Mouse (Mus musculus): ENCODE measurements around the gene Arpc1b. TPM values are rescaled to one million over a fixed set of nuclear protein-coding genes. Genes with fewer than 3 reads are reported as not detected.
"Not testable (repeated sequence)": the region's sequence is repeated elsewhere in the genome, so short reads cannot be mapped to it uniquely, and the experiment has no call there.

Gene Arpc1b
- polyA plus RNA-seq, 1 experiment: 77.2 TPM

DNA sequence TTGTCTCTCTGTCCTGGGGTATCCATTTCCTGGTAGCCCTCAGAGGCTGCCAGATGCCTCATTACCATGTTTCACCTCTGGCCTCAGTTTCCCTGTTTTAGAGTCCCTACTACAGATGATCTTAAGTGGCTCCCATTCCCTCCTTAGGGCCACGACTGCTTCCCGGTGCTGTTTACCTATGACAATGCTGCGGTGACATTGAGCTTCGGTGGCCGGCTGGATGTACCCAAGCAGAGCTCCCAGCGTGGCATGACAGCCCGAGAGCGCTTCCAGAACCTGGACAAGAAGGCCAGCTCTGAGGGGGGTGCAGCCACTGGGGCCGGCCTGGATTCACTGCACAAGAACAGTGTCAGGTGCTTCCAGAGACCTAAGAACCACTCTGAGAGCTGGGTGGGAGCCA, 12.6 kb downstream of the Arpc1b start:
- no peak overlapping the region for H3K27ac ChIP-seq (replicated peaks; ENCODE audit: low read depth, low read length)
- H3K4me3 ChIP-seq (ENCODE audit: insufficient read depth, low read depth, low read length): no peak overlapping the region
- H3K4me1 ChIP-seq (ENCODE audit: control insufficient read depth, insufficient read depth, insufficient read length, low read length): no peaks in the 10 kb centered on the region; the same call in 1 of the 2 replicates

DNA sequence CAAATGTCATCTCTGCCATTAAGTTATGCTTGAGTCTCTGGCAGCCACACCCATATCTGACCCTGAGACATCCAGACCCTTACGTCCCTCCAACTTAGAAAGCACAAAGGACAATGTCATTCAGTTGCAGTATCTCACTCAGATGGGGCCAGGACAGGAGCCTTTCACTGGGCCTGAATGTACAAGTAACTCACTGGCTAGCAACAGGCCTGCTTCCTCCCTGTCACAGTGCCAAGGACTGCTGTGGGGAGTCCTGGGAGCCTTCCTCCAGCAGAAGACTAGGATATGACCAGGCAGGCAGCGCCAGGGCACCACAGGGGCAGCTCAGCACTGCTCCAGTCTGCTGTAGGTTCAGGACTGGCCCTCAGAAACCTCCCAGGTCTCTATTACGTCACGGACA, 15.1 kb downstream of the Arpc1b start:
- H3K4me3 ChIP-seq (ENCODE audit: insufficient read depth, low read depth, low read length): no peak overlapping the region
- H3K4me1 ChIP-seq (ENCODE audit: control insufficient read depth, insufficient read depth, insufficient read length, low read length): no peaks in the 10 kb centered on the region; the same call in 1 of the 2 replicates
- H3K27ac ChIP-seq (replicated peaks; ENCODE audit: low read depth, low read length): no peak overlapping the region

DNA sequence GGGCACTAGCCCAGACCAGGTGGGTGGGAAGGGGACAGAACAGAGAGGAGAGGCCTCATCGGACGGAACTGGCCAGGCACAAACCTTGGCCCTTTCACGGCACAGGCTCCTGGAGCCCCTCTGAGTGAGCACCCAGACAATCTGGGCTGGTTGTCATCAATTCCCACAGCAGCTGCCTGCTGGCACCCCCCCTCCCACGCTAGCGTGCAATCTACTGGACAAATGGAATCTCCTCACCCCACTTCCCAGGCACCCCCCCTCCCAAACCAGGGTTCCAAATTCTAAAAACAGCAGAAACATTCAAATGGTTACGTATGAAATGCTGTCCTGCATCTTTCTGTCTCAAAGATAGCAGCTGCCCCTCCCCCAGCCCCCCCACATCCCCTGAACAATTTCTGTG, 15.8 kb downstream of the Arpc1b start:
- H3K27ac ChIP-seq (replicated peaks; ENCODE audit: low read depth, low read length); H3K4me1 ChIP-seq (ENCODE audit: control insufficient read depth, insufficient read depth, insufficient read length, low read length); H3K4me3 ChIP-seq (ENCODE audit: insufficient read depth, low read depth, low read length): not testable (repeated sequence)

DNA sequence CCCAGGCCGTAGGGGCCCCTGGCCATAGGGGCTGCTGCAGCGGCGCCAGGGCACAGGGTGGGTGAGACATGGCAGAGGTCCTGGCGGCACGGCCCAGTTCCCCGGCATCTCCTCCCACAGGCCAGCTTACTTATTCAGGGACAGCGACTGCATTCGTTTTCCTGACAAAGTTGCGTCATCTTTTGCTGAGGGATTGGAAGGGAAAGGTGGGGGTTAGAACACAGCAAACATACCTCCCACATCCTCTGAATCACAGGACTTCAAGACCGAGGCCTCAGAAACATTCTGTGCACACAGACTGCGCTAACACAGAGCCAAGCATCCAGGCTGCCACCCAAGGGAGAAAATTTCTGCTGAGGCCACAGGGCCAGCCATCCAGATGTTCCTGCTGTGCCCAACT, 16.2 kb downstream of the Arpc1b start:
- Histone ChIP-seq H3K4me1 (ENCODE audit: control insufficient read depth, insufficient read depth, insufficient read length, low read length) (no peaks in the 10 kb centered on the region), H3K4me3 (ENCODE audit: insufficient read depth, low read depth, low read length) (no peak overlapping the region), H3K27ac (replicated peaks; ENCODE audit: low read depth, low read length) (no peak overlapping the region)

GRCm38 (mm10) chr5:145130995-145131394, 17.0 kb downstream of the Arpc1b start:
- no peak overlapping the region for H3K27ac ChIP-seq (replicated peaks; ENCODE audit: low read depth, low read length)
- no peak overlapping the region for H3K4me3 ChIP-seq (ENCODE audit: insufficient read depth, low read depth, low read length)
- no peaks in the 10 kb centered on the region for H3K4me1 ChIP-seq (ENCODE audit: control insufficient read depth, insufficient read depth, insufficient read length, low read length)

GRCm38 (mm10) chr5:145133275-145133674, 19.3 kb downstream of the Arpc1b start:
- not testable (repeated sequence) for H3K4me1 ChIP-seq (ENCODE audit: control insufficient read depth, insufficient read depth, insufficient read length, low read length)

DNA sequence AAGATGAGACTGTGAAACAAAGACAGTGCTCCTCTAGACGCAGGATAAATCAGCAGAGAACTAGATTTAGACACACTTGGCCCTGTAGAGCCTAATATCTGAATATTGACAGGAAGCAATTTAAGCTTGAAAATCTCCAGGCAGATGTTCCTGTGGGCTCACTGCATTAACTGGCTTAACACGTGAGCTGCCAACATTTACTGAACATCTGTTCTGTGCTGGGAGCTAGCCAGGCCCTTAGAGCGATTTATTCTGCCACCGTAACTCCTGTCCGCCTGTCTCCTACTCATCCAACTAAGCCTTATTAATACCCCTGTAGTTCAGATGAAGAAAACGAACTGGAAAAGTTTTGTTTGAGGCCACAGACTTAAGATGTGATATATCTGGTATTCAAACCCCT, 24.8 kb downstream of the Arpc1b start:
- no peak overlapping the region for H3K27ac ChIP-seq (replicated peaks; ENCODE audit: low read depth, low read length)
- H3K4me1 ChIP-seq (ENCODE audit: control insufficient read depth, insufficient read depth, insufficient read length, low read length): peaks cover 4% of the 10 kb centered on the region
- peak overlapping the region; percentile 95 for H3K4me3 ChIP-seq (ENCODE audit: insufficient read depth, low read depth, low read length)

More at GRCm38 (mm10) chr5:145133275-145133674, 19.3 kb downstream of the Arpc1b start:
- not testable (repeated sequence) for H3K4me3 ChIP-seq (ENCODE audit: insufficient read depth, low read depth, low read length); H3K27ac ChIP-seq (replicated peaks; ENCODE audit: low read depth, low read length)

- peaks cover 4% of the 10 kb centered on the region for H3K4me1 ChIP-seq (ENCODE audit: control insufficient read depth, insufficient read depth, insufficient read length, low read length)
- peak within 1 kb of the TSS; percentile 95 for H3K4me3 ChIP-seq (ENCODE audit: insufficient read depth, low read depth, low read length)
- peak within 1 kb of the TSS; percentile 96 for H3K27ac ChIP-seq (replicated peaks; ENCODE audit: low read depth, low read length)
Observed at GRCm38 (mm10) chr5:145139571-145140519, 25.8 kb downstream of the Arpc1b start, which contains the start of the genes Pdap1 and Bud31. TSS of gene Pdap1 (minus strand) at chr5:145140238. TSS of gene Bud31 (plus strand) at chr5:145140362.

- Histone ChIP-seq H3K4me3 (ENCODE audit: insufficient read depth, low read depth, low read length) (peak overlapping the region; percentile 80), H3K27ac (replicated peaks; ENCODE audit: low read depth, low read length) (peak overlapping the region; percentile 87), H3K4me1 (ENCODE audit: control insufficient read depth, insufficient read depth, insufficient read length, low read length) (peaks cover 4% of the 10 kb centered on the region)
Observed at GRCm38 (mm10) chr5:145140611-145141010, 26.6 kb downstream of the Arpc1b start.

DNA sequence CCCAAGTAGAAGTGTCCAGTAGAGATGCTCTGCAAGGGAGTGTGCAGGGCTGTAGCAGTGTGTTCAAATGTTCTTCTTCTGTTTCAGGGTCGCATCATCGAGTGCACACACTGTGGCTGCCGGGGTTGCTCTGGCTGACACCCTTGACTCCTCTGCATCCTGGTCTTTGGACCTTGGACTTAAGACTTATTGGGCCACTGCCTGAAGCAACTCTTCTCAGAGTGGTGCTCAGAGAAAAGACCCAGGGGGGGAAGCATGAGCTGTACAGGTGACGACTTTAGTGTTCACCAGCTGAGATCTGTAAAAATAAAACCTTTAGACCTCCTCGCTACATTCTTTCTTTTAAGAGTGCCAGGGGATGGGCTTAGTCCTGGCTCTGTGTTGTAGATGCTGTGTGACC, 33.7 kb downstream of the Arpc1b start:
- H3K4me3 ChIP-seq (ENCODE audit: insufficient read depth, low read depth, low read length): no peak overlapping the region
- no peaks in the 10 kb centered on the region for H3K4me1 ChIP-seq (ENCODE audit: control insufficient read depth, insufficient read depth, insufficient read length, low read length)
- no peak overlapping the region for H3K27ac ChIP-seq (replicated peaks; ENCODE audit: low read depth, low read length)

- no peak overlapping the region for H3K4me3 ChIP-seq (ENCODE audit: insufficient read depth, low read depth, low read length)
- no peak overlapping the region for H3K27ac ChIP-seq (replicated peaks; ENCODE audit: low read depth, low read length)
- no peaks in the 10 kb centered on the region for H3K4me1 ChIP-seq (ENCODE audit: control insufficient read depth, insufficient read depth, insufficient read length, low read length)
Observed at GRCm38 (mm10) chr5:145149294-145149693, 35.3 kb downstream of the Arpc1b start.

DNA sequence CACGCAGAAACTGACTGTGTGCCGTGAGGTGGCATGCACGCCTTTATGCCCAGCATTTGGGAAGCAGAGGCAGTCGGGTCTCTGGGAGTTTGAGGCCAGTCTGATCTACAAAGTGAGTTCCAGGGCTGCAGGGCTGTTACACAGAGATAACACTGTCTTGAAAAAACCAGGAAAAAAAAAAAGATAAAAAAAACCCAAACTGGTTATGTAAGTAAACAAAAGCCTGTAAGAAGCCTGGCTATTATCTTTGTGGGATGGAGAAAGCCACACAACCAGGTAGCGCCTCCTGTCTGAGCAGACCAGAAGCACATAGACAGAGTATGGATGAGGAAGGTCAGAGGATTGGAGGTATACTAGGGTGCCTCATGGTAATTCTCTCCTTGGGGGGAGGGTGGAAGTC, 38.7 kb downstream of the Arpc1b start:
- no peaks in the 10 kb centered on the region for H3K4me1 ChIP-seq (ENCODE audit: control insufficient read depth, insufficient read depth, insufficient read length, low read length)
- no peak overlapping the region for H3K4me3 ChIP-seq (ENCODE audit: insufficient read depth, low read depth, low read length)
- no peak overlapping the region for H3K27ac ChIP-seq (replicated peaks; ENCODE audit: low read depth, low read length)

DNA sequence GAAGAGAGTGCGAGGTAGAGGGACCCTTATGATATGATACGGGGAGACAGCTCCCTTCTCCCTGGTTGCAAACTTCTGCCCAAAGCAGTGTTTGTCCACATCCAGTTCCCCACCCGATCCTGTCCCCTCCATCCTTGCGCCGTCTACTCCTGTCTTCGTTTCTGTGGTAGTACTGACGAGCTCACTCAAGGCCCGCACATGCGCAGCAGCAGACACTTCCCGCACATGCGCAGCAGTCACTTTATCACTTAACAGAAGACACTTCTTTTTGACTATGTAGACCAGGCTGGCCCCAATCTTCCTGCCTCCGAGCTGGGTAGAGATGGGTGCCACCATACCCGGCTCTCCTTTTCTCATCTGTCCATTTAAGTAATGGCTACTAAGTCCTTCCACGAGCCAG, 47.3 kb downstream of the Arpc1b start:
- no peak overlapping the region for H3K27ac ChIP-seq (replicated peaks; ENCODE audit: low read depth, low read length)
- H3K4me1 ChIP-seq (ENCODE audit: control insufficient read depth, insufficient read depth, insufficient read length, low read length): peaks cover 7% of the 10 kb centered on the region
- H3K4me3 ChIP-seq (ENCODE audit: insufficient read depth, low read depth, low read length): no peak overlapping the region

- Histone ChIP-seq H3K4me3 (ENCODE audit: insufficient read depth, low read depth, low read length) (peak overlapping the region; percentile 45), H3K4me1 (ENCODE audit: control insufficient read depth, insufficient read depth, insufficient read length, low read length) (peaks cover 7% of the 10 kb centered on the region), H3K27ac (replicated peaks; ENCODE audit: low read depth, low read length) (peak overlapping the region; percentile 78)
Observed at GRCm38 (mm10) chr5:145164710-145165109, 50.7 kb downstream of the Arpc1b start.

DNA sequence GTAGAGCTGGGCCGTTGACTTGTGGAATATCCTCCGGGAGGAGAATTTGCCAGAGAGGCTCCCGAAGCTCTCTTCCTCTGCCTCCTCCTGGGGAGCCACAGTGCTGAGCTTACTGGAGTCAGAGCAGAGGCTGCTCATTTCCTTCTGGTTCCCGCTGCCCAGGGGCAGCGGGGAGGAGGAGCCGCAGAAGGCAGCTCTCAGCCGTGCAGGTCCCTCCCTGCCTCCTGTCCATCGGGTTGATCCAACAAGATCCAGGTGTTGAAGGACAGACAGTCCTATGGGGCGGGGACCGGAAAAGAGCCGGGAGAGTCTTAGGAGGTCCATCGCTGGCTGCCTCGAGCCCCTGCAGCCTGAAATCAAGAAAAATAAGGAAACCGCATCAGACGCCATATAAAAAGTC, 51.2 kb downstream of the Arpc1b start:
- Histone ChIP-seq H3K27ac (replicated peaks; ENCODE audit: low read depth, low read length) (peak overlapping the region; percentile 78), H3K4me3 (ENCODE audit: insufficient read depth, low read depth, low read length) (peak overlapping the region; percentile 45), H3K4me1 (ENCODE audit: control insufficient read depth, insufficient read depth, insufficient read length, low read length) (peaks cover 7% of the 10 kb centered on the region)
